Mouse (Mus musculus) limb, embryonic 12.5 days (tissue): ENCODE results near the gene Lipo4. TPM values are rescaled to one million over a fixed set of nuclear protein-coding genes. Genes with fewer than 3 reads are reported as not detected.
"Not testable (repeated sequence)": the region's sequence is repeated elsewhere in the genome, so short reads cannot be mapped to it uniquely, and the experiment has no call there.

Source experiments
- ATAC-seq: fragments of 200-750 bp; cut with Nextera tagmentation; 2 replicates; pipeline ENCODE4 v1.8.0; 2017; ENCODE audit warnings: low read depth, moderate TSS enrichment; ENCODE audit not compliant: insufficient number of reproducible peaks, insufficient read depth, low FRiP score, low TSS enrichment
- H3K27ac ChIP-seq: fragments of 300-500 bp; sonication (generic); 2 replicates; pipeline ENCODE4 v1.5.1; 2016; ENCODE audit warnings: mild to moderate bottlenecking, moderate library complexity
- H3K27me3 ChIP-seq: fragments of 300-500 bp; sonication (generic); 2 replicates; pipeline ENCODE4 v1.6.1; 2016; ENCODE audit warnings: mild to moderate bottlenecking, moderate library complexity
- H3K36me3 ChIP-seq: fragments of 300-500 bp; sonication (generic); 2 replicates; pipeline ENCODE4 v1.6.1; 2016; ENCODE audit warnings: mild to moderate bottlenecking, moderate library complexity
- H3K4me1 ChIP-seq: fragments of 300-500 bp; sonication (generic); replicated peaks from 2 replicates; pipeline ENCODE4 v1.6.1; 2016
- H3K4me2 ChIP-seq: fragments of 300-500 bp; sonication (generic); 2 replicates; pipeline ENCODE4 v1.6.1; 2016; ENCODE audit warnings: mild to moderate bottlenecking, moderate library complexity
- H3K4me3 ChIP-seq: fragments of 300-500 bp; sonication (generic); replicated peaks from 2 replicates; pipeline ENCODE4 v1.5.1; 2016; ENCODE audit warnings: mild to moderate bottlenecking
- H3K9ac ChIP-seq: fragments of 300-500 bp; sonication (generic); replicated peaks from 2 replicates; pipeline ENCODE4 v1.6.1; 2016; ENCODE audit warnings: mild to moderate bottlenecking, moderate library complexity
- H3K9me3 ChIP-seq: fragments of 300-500 bp; sonication (generic); 2 replicates; pipeline ENCODE4 v1.6.1; 2016; ENCODE audit warnings: mild to moderate bottlenecking, moderate library complexity
- WGBS: fragments of 180-500 bp; shearing (Covaris S2); methylation state at CpG from one replicate; pipeline ENCODE4 v1.1.7; 2016; 5-methylcytosine and 5-hydroxymethylcytosine counted together
- polyA plus RNA-seq: library from polyadenylated mRNA; unstranded; fragments of >200 nt; fragmentation: Nextera tagmentation; extraction: Ambion mirVana; gene quantifications from 2 replicates; pipeline ENCODE4 v1.2.1, GENCODE M21; 2016

Lipo4 gene
- polyA plus RNA-seq = not detected in 2 replicates

GRCm38 (mm10) chr19:33517680-33518079 lies at the start of gene Lipo4:
Gene Lipo4, minus strand, starts transcription at chr19:33517780.
- Histone ChIP-seq H3K36me3 (no peaks in the 10 kb centered on the region), H3K4me3 (no peak within 1 kb of the TSS), H3K9ac (no peak within 1 kb of the TSS), H3K27ac (no peak within 1 kb of the TSS), H3K27me3 (no peaks in the 10 kb centered on the region), H3K4me2 (no peak within 1 kb of the TSS), H3K4me1 (no peaks in the 10 kb centered on the region), H3K9me3 (no peaks in the 10 kb centered on the region)
- ATAC-seq = no peak

DNA sequence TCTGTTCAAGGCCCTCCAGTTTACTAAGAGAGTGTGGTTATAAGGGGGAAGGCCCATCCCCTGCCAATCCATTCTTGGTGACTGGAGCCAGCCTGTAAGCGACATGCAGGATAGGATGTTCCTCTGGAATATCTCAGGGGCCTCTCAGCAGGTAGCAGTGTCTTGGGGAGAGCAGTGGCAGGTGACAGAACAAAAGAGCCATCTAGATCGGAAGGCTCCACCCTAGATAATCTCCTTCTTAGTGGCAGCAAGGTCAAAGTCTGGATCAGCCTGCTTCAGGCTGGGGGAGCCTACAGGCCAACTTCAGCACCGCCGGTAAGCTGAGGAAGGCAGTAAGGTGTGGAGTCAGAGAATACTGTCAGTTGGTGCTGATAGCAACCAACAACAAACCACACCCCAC lies 61.2 kb downstream of the Lipo4 start:
- not testable (repeated sequence) for H3K4me2 ChIP-seq, ATAC-seq, H3K9ac ChIP-seq, H3K27me3 ChIP-seq, H3K4me1 ChIP-seq, H3K4me3 ChIP-seq, H3K9me3 ChIP-seq, H3K36me3 ChIP-seq, H3K27ac ChIP-seq
- WGBS = 48% methylated on average over 4 of the region's 4 CpGs

DNA sequence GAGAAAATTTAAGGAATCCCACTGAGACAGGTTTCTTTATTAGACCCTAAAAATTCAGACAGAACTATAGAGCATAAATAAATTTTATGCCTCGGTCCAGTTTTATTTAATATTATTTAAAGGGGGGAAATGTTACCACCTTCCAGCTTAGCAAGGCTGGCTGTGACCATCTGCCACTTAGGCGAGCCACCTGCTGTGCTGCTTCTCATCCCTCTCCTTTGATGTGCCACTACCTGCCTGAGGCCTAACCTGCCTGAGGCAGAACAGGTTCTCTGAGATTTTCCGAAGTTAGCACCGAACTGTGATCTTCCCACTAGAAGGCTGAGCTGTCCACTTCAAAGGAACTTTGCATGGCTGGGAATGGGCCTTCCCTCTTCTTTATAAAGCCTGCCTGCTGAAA lies 63.9 kb downstream of the Lipo4 start:
- Histone ChIP-seq H3K4me1 (no peaks in the 10 kb centered on the region), H3K27me3 (no peaks in the 10 kb centered on the region), H3K27ac (no peak overlapping the region), H3K9ac (no peak overlapping the region), H3K36me3 (no peaks in the 10 kb centered on the region), H3K4me3 (no peak overlapping the region), H3K9me3 (peaks cover 6% of the 10 kb centered on the region; the same call in 1 of the 2 replicates), H3K4me2 (no peak overlapping the region)
- 56% methylated on average over 4 of the region's 4 CpGs for WGBS
- ATAC-seq = no peak

Other genes with a start within 250 kb of the Lipo4 start
- gene Rnls, start 125.5 kb downstream of the Lipo4 start, polyA plus RNA-seq = 5.6 and 6.7 TPM in 2 replicates
- not detected in 2 replicates for gene Gm8978, start 107.5 kb upstream of the Lipo4 start, polyA plus RNA-seq
- gene Lipo2, start 233.6 kb upstream of the Lipo4 start, polyA plus RNA-seq = 0.14 TPM in 2 replicates
- 7.7 TPM in 2 replicates for gene Lipo3, start 244.2 kb upstream of the Lipo4 start, polyA plus RNA-seq